Mouse (Mus musculus) adrenal gland, postnatal 36 days (tissue): ENCODE measurements around the gene Brf1. TPM values are rescaled to one million over a fixed set of nuclear protein-coding genes. Genes with fewer than 3 reads are reported as not detected.

Experiments
- microRNA-seq: library from miRNA; unstranded; fragments of <30 nt; microRNA quantifications from one replicate; pipeline ENCODE4 v1.2.0, GENCODE M21; 2021
- total RNA-seq, 2 experiments: library from RNA; stranded (reverse); gene quantifications; 2 replicates each; pipeline ENCODE4 v1.2.3; 2021

The Brf1 gene
- total RNA-seq, 2 experiments from 2014 or later: 42.9 to 49.6 TPM

Small RNA genes within 50 kb of the gene (microRNA-seq; reads per million reads assigned to microRNA genes)
- gene Mir6941: not detected

Other genes with a start within 250 kb of the Brf1 start
- gene Pld4, start 240.0 kb downstream of the Brf1 start, total RNA-seq: 10 to 100 TPM in 1 of 2 experiments, 1 to 10 TPM in 1; 7.5 to 11.9 TPM
- 1 to 10 TPM; 7.5 to 7.7 TPM for gene Ahnak2, start 198.0 kb downstream of the Brf1 start, total RNA-seq
- 10 to 100 TPM; 10.0 to 12.0 TPM for gene Clba1, start 191.8 kb downstream of the Brf1 start, total RNA-seq
- gene Cdca4, start 171.3 kb downstream of the Brf1 start, total RNA-seq: 10 to 100 TPM; 14.7 to 19.5 TPM
- under 1 TPM; 0.33 to 0.40 TPM for gene Gpr132, start 132.5 kb downstream of the Brf1 start, total RNA-seq
- 1 to 10 TPM; 4.3 to 6.5 TPM for gene Jag2, start 70.9 kb downstream of the Brf1 start, total RNA-seq
- 10 to 100 TPM; 26.5 to 34.7 TPM for gene Nudt14, start 58.6 kb downstream of the Brf1 start, total RNA-seq
- 10 to 100 TPM; 15.5 to 23.7 TPM for gene Btbd6, start 24.2 kb downstream of the Brf1 start, total RNA-seq
- gene Pacs2, start 13.8 kb upstream of the Brf1 start, total RNA-seq: 10 to 100 TPM; 39.7 to 46.3 TPM
- under 1 TPM in 1 of 2 experiments, not detected in 1; 0.46 TPM for gene Tex22, start 73.8 kb upstream of the Brf1 start, total RNA-seq
- gene Mta1, start 97.6 kb upstream of the Brf1 start, total RNA-seq: 10 to 100 TPM; 76.8 to 99.8 TPM
- gene Crip2, start 139.5 kb upstream of the Brf1 start, total RNA-seq: 10 to 100 TPM; 51.8 to 52.5 TPM
- 10 to 100 TPM; 44.1 to 71.1 TPM for gene Crip1, start 145.6 kb upstream of the Brf1 start, total RNA-seq
- gene Tedc1, start 155.7 kb upstream of the Brf1 start, total RNA-seq: 1 to 10 TPM; 1.7 TPM
- 1 to 10 TPM; 4.5 to 7.4 TPM for gene Tmem121, start 185.2 kb upstream of the Brf1 start, total RNA-seq